Mouse (Mus musculus) urinary bladder, adult 2 months (tissue): ENCODE data around the gene Glod4. TPM values are rescaled to one million over a fixed set of nuclear protein-coding genes. Genes with fewer than 3 reads are reported as not detected.
A peak's percentile ranks its signal among the peaks of the same experiment; 100 is the strongest.

Experiments
- DNase-seq: peaks from one replicate; pipeline ENCODE4 v3.0.0; 2022; ENCODE audit warnings: low spot score
- polyA plus RNA-seq: library from polyadenylated mRNA; depleted of rRNA; stranded (reverse); fragments of >200 nt; gene quantifications from 2 replicates; pipeline ENCODE4 v1.2.3, GENCODE M21; 2012

Gene Glod4
- polyA plus RNA-seq, 1 experiment: 36.0 TPM

- no peak for DNase-seq
Measured at GRCm38 (mm10) chr11:76206793-76207192, 36.7 kb downstream of the Glod4 start.

- DNase-seq: peak; percentile 82
Measured at GRCm38 (mm10) chr11:76201761-76202674, 41.5 kb downstream of the Glod4 start.

DNA sequence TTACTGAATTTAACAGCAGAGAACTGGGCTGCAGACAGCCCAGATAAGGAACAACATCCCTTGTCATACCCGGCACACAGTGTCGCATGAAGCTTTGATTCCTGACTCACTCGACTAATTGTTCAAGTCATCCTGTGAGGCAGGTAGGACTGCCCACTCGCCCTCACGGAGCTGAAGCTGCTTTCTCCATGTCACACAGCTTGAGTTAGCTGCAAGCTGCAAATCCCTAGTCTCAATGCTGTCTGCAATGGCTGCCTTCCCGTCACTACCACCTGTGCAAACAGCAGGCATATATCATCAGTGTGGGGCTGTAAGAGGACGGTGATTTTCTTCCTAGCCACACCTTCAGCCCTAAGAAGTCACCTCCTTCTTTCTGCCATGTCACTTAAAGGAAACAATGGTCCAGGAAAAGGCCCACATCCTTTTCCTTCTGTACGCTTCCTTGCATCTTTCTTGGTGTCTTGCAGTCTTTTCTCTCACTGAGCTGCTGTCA, 46.5 kb downstream of the Glod4 start:
- no peak for DNase-seq

DNA sequence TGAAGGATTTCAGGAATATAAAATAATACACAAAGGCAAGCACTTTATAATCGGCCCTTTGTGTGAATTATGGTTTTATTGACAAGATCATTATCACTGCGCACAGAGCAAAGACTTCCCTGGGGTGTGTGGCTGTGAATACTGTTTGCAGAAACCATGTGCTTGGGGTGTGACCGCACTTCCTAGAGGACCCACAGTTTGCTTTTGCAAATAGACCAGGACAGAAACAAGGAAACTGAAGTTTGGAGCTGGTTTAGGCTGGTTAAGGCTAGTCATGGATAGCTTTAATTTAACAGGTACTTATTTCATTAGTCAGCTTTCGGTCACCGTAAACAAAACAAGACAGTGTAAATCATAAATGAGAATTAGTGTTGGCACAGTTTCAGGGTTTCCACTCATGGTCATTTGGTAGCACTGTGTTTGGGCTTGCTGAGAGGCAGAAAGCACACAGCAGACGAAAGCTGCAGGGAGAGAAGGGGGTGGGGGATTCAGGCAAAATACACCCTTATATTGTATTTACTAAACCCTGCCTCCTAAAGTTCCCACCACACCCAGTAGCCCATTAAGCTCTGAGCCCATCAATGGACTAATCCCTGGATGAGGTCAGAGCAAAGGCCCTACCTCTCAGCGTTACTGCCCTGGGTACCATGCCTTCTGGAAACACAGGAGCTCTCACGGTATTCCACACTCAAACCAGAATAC, 47.1 kb downstream of the Glod4 start:
- DNase-seq: no peak

DNA sequence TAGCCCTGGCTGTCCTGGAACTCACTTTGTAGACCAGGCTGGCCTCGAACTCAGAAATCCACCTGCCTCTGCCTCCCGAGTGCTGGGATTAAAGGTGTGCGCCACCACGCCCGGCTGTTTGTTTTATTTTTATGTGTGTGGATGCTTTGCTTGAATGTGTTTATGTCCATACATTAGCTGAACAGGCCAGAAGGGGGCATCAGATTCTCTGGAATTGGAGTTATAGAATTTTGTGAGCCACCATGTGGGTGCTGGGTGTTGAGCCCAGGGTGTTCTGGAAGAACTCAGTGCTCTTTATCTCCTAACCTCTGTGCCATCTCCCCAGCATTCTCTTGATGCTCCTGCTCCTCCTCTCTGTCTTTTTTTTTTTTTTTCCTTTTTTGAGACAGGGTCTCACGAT, 56.6 kb downstream of the Glod4 start:
- DNase-seq: no peak

DNA sequence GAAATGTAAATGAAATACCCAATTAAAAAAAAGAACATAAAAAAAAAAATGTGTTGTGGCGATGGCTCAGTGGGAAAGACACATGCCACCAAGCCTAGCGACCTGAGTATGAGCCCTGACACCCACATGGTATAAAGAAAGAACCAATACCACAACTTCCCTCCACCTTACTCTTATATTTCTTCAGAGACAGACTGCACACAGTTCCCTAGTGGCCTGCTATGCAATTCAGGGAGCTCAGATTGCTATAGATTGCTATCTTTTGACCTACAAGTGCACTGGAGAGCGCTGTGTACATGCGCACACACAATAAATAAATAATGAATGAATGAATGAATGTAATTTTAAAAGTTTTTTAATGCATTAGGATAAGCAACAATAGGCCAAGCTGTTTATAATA, 59.8 kb downstream of the Glod4 start:
- no peak for DNase-seq

DNA sequence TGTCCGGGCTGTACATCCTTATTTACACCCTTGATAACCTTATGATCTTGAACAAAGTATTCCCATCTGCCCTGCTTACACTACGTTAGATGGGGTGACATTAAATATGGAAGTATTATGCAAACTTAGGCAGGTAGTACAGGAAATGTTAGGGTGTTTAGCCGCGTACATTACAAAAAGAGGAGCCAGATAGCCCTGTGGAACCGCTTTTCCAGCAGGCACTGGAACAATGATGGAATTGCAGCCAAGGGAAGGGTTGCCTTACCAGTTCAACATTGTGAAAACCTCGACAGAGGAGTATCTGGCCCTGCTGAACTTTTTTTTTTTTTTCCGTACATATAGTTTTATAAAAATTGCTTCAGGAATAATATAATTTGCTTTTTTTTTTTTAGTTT, 63.4 kb downstream of the Glod4 start:
- no peak for DNase-seq

DNA sequence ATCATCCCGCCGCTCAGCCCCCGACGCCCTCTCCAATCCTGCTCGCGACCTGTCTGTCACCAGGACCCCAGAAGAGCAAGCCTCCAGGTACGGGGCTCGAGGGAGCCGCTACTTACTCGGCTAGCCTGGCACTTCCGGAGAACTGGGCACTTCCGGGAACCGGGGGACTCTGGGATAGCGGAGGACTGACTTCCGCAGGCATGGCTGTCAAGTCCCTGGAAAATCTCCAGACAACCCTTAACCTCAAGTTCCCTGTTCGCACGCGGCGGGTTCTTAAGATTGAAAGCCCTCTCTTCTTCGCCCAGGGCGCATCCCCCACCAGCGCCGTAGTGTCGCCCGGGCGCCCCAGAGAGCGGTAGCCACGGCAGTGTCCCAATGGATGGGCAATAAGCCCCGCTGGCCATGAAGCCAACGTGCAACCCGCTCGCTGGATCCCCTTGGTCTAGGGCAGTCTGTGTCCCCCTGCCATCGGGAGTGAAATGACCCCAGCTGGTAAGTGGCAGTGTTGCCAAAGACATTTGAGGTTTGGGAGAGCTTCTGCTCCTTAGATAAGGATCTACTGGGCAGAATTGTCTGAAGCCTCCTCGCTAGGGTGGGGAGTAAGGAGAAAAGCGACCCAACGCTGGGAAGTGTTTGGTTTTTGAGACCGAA, 63.9 kb downstream of the Glod4 start, which contains the start of the genes Vps53 and Fam57a:
Gene Vps53 (minus strand): TSS at position 153 of the 651 bp plus-strand sequence.
Gene Fam57a (plus strand): TSS at position 177 of the 651 bp plus-strand sequence.
- peak; percentile 80 for DNase-seq

- no peak for DNase-seq
Measured at GRCm38 (mm10) chr11:76178726-76179494, 64.6 kb downstream of the Glod4 start.

- DNase-seq: no peak
Measured at GRCm38 (mm10) chr11:76170207-76170606, 73.3 kb downstream of the Glod4 start.

DNA sequence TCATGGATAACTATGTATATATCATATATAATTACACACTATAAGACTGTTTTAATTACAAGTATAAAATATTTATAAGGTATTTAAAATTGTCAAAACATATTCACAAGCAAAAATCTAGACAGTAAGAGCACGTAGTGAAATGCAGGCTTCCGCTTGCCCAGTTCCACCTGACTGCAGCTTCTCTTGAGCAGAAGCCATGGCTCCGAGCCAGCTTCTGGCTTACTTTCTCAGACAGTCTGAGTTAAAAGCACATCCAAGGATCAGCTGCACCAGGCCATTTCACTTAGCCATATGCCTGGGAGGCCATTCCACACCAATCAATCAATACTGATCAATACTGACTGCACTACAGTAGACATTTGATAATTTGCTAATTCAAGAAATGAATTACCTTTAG, 74.5 kb downstream of the Glod4 start:
- no peak for DNase-seq

DNA sequence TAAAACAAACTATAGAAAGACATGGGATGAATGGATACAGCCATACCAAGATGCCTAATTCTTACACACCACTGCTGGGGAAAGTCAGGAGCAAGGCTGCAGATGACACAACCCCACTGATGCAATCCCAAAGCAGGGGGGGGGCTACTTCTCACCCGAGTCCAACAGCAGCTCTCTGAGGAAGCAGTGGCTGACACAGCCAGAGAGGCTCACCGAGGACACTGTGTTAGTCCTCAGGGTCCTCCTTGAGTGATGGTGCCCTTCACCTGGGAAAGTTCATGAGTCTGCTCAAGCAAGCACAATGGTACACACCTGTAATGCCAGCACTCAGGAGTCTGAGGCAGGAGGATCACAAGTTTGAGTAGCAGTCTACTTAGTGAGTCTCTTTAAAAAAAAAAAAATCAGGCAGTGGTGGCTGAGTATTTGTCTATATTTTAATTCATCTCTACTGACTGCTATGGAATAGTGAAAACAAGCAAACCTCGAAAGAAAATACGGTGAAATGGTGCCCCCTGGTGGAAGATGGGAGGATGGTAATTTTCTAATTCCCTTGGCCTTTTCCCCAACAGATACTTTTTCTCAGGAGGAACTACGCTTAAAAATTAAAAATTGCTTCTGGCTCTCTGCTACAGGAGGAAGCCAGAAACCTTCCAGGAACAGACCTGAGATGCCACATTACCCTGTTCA, 76.3 kb downstream of the Glod4 start:
- DNase-seq: no peak

- no peak for DNase-seq
Measured at GRCm38 (mm10) chr11:76166657-76167056, 76.9 kb downstream of the Glod4 start.

GRCm38 (mm10) chr11:76160251-76160650, 83.3 kb downstream of the Glod4 start:
- DNase-seq: no peak

DNA sequence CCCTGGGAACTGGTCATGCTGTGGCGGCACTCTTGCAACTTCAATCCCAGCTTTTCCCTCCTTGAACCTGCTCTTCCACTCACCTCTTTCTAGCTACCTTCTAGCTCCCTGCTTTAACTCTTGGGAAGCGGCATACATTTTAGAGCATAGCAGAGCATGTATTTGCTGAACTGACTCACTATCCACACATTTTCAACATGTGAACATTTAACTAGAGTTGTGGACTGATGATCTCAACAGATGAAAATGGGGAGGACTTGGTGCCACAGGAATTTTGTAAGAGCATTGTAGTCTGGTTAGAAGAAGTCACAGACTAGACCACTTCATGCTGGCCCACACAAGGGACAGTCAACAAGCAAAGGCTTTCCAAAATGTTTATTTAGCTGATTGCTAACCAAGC, 85.2 kb downstream of the Glod4 start:
- no peak for DNase-seq

- no peak for DNase-seq
Measured at GRCm38 (mm10) chr11:76154861-76155260, 88.7 kb downstream of the Glod4 start.

- DNase-seq: no peak
Measured at GRCm38 (mm10) chr11:76154200-76154599, 89.3 kb downstream of the Glod4 start.

DNA sequence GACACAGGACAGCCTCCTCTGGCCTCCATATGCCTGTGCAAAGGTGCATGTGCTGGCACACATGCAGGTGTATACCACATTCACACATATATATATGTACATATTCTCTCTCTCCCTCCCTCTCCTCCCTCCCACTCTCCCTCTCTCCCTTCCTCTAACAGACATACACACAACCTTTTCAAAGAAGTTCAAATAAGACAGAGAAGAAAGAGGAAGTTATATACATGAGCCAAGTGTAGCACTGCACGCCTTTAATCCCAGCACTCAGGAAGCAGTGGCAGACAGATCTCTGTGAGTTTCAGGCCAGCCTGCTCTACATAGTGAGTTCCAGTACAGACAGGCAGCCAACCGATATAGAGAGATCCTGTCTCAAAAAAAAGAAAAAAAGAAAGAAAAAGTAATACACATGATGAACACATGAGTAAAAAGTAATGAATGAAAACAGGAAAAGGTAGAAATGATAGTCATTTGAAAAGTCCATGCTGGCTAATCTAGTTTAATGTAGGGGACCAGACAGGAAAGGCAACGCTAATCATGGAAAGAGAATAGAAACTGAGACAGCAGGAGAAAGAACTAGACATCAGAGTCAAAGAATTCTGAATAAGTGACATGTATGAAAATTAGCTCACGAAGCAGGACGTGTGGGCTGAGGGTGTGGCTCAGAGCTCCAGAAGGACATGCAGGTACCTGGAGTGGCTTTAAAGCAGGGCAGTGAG, 90.1 kb downstream of the Glod4 start:
- no peak for DNase-seq

GRCm38 (mm10) chr11:76150980-76151379, 92.5 kb downstream of the Glod4 start:
- DNase-seq: no peak
